Mouse (Mus musculus) Patski (cell line): ENCODE data around the gene Slc7a11. TPM values are rescaled to one million over a fixed set of nuclear protein-coding genes. Genes with fewer than 3 reads are reported as not detected.
A peak's percentile ranks its signal among the peaks of the same experiment; 100 is the strongest.

ENCODE experiments used
- ATAC-seq: fragments of 100-300 bp; one replicate; pipeline ENCODE4 v1.8.0; 2021
- CTCF ChIA-PET: fragments of 350-600 bp; sonication (Branson Sonifier 250); formaldehyde crosslinking; loops from one replicate; lab custom pipeline; 2022; ENCODE audit warnings: inconsistent platforms; lab: Charles Lee
- POLR2A ChIA-PET: fragments of 350-600 bp; sonication (Branson Sonifier 250); formaldehyde crosslinking; loops from one replicate; lab custom pipeline; 2022; ENCODE audit warnings: antibody characterized with exemption, inconsistent platforms; lab: Charles Lee
- DNase-seq: peaks from one replicate; pipeline ENCODE4 v3.0.0-alpha.2; 2011; ENCODE audit warnings: low read depth, low spot score
- H3K27me3 ChIP-seq: fragments of 371-371 bp; one replicate; pipeline ENCODE4 v1.5.1; 2021
- CTCF ChIP-seq: fragments of 100-300 bp; IDR thresholded peaks from one replicate; pipeline ENCODE4 v1.5.1; 2021
- in situ Hi-C: fragments of 300-500 bp; cut with MboI; formaldehyde crosslinking; loops from 3 replicates; pipeline ENCODE4 v1.11.1; 2018; ENCODE audit warnings: low pct_unique_long_range_greater_than_20kb, mixed read lengths
- polyA plus RNA-seq: library from polyadenylated mRNA; unstranded; gene quantifications from one replicate; pipeline ENCODE4 v1.2.3, GENCODE M21; 2021

The Slc7a11 gene
- polyA plus RNA-seq, 1 experiment from 2014 or later: 1.2 TPM

DNA sequence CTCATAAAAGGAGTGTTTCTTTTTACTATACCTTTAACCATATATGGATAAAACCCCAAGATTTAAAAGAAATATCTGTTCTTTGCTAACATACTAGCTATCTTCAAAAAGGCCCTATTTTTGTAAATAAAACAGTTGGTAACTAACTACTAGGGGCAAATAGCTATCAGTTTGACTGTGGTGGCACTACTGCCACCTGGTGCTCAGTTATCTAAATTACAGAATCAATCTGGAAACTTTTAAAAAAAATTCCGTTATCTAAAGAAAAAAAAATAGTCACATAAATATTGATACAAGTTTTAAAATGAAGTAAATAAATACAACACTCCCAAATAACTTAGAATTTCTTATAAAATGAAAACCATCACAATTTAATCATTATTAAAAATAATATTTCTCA lies 322.4 kb downstream of the Slc7a11 start:
- DNase-seq: no peak
- ATAC-seq: no peak
- H3K27me3 ChIP-seq: no peaks in the 10 kb centered on the region
- in situ Hi-C loops: loop anchor here (5.0 kb wide), 1 partner anchor 1024 kb away; no protein-coding TSS in a partner anchor
- ChIA-PET POLR2A (no interaction called here), CTCF (interaction anchor here (0.7 to 2.8 kb wide), 9 partner anchors 10 to 1027 kb away, joined by 3 to 10 read pairs (median 4); no protein-coding TSS in a partner anchor)
- peak; percentile 55 for TF ChIP-seq CTCF

DNA sequence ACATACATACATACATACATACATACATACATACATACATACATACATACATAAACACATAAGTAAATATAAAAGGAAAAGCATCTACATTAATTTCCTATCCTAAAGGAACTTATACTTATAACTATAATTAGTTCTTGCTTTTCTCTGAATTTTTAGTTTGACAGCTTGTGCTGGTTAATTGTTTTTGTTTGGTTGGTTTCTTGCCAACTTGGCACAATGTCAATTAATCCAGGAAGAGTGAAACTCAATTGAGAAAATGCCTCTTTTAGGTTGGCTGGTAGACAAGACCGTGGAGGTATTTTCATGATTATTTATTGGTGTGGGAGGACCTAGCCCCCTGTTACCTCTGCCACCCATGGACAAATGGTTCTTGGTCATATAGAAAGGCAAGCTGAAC lies 327.1 kb downstream of the Slc7a11 start:
- ChIA-PET CTCF (interaction anchor here (1.2 kb wide), 1 partner anchor 1023 kb away, joined by 3 read pairs; no protein-coding TSS in a partner anchor), POLR2A (no interaction called here)
- H3K27me3 ChIP-seq: no peaks in the 10 kb centered on the region
- DNase-seq: no peak
- in situ Hi-C loops: no loop called here
- ATAC-seq: no peak
- TF ChIP-seq CTCF: no peak

DNA sequence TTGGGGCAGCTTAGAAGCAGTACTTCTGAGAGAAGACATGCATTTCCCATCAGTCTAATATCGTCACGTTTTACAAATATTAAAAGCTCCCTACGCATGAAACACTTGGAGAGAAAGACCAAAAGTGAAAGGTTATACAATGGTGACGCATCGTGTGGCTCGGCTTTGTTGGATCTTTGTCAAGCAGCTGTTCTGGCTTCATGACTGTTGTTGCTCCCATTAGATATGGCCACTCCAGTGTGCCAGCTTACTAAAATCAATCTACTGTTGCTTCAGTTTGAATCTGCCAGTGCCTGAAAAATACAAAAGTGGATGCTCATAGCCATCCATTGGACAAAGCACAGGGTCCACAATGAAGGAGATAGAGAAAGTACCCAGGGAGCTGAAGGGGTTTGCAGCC lies 337.9 kb downstream of the Slc7a11 start:
- in situ Hi-C loops: no loop called here
- CTCF ChIA-PET: interaction anchor here (1.3 to 1.4 kb wide), 2 partner anchors 9 to 16 kb away, joined by 4 to 5 read pairs; no protein-coding TSS in a partner anchor
- no peak for TF ChIP-seq CTCF
- peaks cover 15% of the 10 kb centered on the region for H3K27me3 ChIP-seq
- POLR2A ChIA-PET: no interaction called here
- no peak for ATAC-seq
- no peak for DNase-seq

DNA sequence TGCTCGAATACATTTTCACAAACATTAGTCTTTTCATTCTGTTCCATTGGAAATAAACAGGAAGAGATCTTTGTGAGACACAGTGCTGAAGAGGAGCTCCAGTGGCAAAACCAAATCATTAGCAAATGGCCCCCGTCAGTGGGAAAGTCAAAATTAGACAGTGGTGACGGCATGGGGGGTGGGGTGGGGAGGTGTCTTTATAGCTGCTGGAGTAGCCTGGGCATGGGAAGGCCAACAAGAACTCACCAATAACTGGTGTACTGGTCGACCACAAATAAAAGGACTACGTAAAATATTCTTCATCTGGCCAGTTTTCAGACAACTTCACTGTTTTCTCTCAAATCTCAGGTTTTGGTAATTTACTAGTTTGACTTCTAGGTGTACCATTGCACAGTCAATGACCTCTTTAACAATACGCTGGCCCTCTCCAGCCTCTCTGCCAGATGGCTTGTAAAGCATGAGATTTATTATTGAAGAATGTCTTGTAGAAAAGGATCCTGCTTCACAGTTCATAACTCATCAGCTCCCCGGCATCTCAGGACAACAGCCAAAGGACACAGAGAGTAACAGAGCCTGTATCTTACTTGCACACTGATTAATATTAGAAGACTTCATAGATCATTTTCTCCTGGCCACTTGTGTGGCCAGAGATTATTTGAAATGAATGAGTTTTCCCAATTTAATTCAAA lies 348.9 kb downstream of the Slc7a11 start:
- H3K27me3 ChIP-seq: peaks cover 28% of the 10 kb centered on the region
- in situ Hi-C loops: loop anchor here (25.0 kb wide), 1 partner anchor 1018 kb away; no protein-coding TSS in a partner anchor
- no peak for ATAC-seq
- CTCF ChIA-PET: no interaction called here
- DNase-seq: no peak
- POLR2A ChIA-PET: no interaction called here
- no peak for TF ChIP-seq CTCF

DNA sequence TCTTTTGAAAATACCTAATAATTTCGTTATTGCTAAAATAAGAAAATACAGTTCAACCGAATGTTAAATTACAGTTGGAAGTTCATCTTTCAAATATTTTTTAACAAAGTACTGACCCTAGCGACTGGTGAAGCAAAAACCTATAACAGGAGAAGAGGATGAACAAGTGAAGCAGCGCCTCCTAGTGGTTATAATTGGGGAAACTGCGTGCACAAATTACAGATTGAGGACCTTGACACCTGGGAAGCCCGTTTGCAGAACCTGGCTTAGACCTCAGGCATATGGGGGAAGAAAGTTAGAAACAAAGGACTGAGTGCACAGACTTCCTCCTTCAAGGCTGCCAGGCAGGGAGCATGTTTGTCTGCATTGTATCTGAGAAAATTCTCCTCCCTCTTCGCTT lies 366.4 kb downstream of the Slc7a11 start:
- CTCF ChIA-PET: interaction anchor here (1.2 to 3.3 kb wide), 3 partner anchors 16 to 983 kb away, joined by 3 to 15 read pairs (median 3); no protein-coding TSS in a partner anchor
- ATAC-seq (no peak), DNase-seq (peak; percentile 25)
- POLR2A ChIA-PET: no interaction called here
- in situ Hi-C loops: loop anchor here (10.0 to 25.0 kb wide), 4 partner anchors 322 to 1035 kb away; partner anchors contain the start of gene Pcdh18
- peaks cover 9% of the 10 kb centered on the region for H3K27me3 ChIP-seq
- TF ChIP-seq CTCF: peak; percentile 89

DNA sequence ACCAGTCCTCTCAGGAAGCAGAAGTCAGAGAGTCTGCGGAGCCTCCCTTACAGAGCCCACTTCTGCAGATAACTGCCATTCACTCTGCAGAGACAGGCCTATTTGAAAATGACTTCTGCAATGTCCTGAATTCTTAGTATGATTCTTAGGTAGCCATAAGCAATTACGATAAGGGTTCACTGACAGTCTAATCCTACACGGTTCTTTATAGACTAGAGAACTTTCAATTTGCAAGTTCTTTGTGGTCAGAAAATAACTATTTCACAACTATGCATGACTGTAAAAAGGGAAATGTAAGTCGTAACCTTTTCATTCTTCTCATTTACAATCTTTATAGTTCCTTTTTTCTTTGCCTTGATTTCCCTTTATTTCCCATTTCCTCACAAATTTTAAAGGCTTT lies 380.0 kb downstream of the Slc7a11 start:
- in situ Hi-C loops: no loop called here
- CTCF ChIA-PET: interaction anchor here (1.5 kb wide), 1 partner anchor 307 kb away, joined by 3 read pairs; no protein-coding TSS in a partner anchor
- no peak for DNase-seq
- no peak for TF ChIP-seq CTCF
- ATAC-seq: no peak
- no peaks in the 10 kb centered on the region for H3K27me3 ChIP-seq
- POLR2A ChIA-PET: no interaction called here

DNA sequence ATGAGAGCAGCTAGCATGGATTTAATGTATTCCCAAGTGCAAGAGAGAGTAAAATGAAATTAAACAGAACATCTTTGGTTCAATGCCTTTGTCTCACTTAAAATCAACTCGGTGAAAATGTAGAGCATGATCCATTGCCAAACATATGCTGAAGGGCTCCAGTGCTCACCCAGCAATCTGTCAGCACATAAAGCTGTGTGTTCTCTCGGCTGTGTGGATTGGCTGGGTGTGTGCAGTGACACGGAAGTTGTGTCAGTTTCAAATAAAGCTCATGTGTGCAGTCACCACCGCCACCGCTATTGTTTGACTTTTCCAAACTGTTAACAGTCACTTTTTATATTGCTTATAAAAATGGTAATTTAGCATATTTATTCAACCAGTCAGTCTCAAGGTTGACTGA lies 398.7 kb downstream of the Slc7a11 start:
- no peak for TF ChIP-seq CTCF
- in situ Hi-C loops: no loop called here
- ChIA-PET POLR2A (no interaction called here), CTCF (interaction anchor here (1.4 to 1.5 kb wide), 2 partner anchors 14 to 24 kb away, joined by 4 to 5 read pairs; no protein-coding TSS in a partner anchor)
- ATAC-seq: no peak
- H3K27me3 ChIP-seq: no peaks in the 10 kb centered on the region
- no peak for DNase-seq

DNA sequence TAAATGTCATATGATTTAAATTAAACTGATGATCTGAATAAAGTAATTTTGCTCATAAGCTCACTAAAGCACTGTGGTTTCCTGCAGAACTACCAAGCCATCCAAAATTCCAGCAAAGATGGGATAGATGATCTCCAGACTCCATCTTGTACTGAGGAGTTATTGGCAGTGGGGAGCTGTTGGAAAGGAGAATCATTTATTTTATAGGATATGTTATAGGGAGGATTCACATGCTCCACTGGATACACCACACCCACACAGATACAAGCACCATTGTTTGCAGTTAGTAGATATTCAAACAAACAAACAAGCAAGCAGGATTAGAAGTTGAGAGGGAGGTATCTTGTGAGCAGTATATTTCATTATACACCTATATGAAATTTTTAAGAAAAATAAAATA lies 399.3 kb downstream of the Slc7a11 start:
- no peak for DNase-seq
- H3K27me3 ChIP-seq: no peaks in the 10 kb centered on the region
- POLR2A ChIA-PET: no interaction called here
- in situ Hi-C loops: no loop called here
- ATAC-seq: no peak
- TF ChIP-seq CTCF: no peak
- CTCF ChIA-PET: interaction anchor here (1.5 kb wide), 1 partner anchor 14 kb away, joined by 5 read pairs; no protein-coding TSS in a partner anchor

DNA sequence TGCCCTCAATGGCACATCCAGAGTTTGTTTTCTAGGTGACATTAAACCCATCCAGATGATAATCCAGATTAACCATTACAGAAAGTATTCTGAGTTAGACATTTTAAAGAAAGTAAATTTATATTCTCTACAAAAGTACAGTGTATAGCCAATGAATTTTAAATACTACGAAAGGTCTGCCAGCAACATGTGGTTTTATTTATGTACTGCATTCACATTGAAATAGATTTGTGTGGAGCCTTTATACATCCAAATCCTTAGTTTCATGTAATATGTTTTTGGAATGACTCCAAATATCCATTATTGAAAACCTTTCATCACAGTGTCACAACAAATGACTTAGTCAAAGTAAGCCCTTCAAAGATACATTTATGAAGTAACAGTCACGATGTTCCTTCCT lies 402.3 kb downstream of the Slc7a11 start:
- no peak for TF ChIP-seq CTCF
- ATAC-seq (no peak), DNase-seq (no peak)
- POLR2A ChIA-PET: no interaction called here
- CTCF ChIA-PET: interaction anchor here (1.0 kb wide), 1 partner anchor 8 kb away, joined by 3 read pairs; no protein-coding TSS in a partner anchor
- in situ Hi-C loops: no loop called here
- H3K27me3 ChIP-seq: no peaks in the 10 kb centered on the region

DNA sequence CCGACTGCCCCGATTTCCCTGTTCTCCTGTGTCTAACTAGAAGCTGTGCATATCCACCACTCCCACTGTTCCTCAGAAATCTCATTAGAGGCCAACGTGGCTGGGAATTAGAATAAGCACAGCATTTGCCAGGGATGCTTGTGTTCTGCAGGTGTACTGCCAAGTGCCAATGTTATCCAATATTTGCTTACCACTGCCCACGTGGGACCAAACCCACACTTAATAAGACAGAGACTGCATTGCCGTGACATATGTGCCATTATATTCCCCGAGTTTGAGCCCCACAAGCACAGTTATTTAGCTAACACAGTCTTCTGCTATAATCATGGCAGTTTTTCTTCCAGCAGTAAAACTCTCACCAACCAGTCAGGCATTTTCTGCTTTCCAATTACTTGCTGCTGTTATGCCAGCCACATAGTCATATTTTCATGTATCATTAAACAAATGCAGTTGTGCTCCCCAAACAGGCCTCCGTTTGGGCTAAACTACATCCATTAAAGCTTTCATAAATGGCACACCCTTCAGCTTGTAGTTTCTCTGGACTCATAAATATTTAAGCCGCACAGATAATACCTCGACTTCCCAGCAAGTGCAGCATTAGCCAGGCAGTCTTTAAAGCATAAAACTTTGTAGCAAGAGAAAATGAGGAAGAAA lies 407.4 kb downstream of the Slc7a11 start:
- POLR2A ChIA-PET: no interaction called here
- no peak for DNase-seq

More for the DNA sequence above, 407.4 kb downstream of the Slc7a11 start:
- TF ChIP-seq CTCF: no peak
- no peak for ATAC-seq
- in situ Hi-C loops: no loop called here
- no peaks in the 10 kb centered on the region for H3K27me3 ChIP-seq
- CTCF ChIA-PET: no interaction called here
